Mouse (Mus musculus) hindbrain, postnatal 0 days (tissue): Measurements from ENCODE around the gene Ccdc69. TPM values are rescaled to one million over a fixed set of nuclear protein-coding genes. Genes with fewer than 3 reads are reported as not detected.
A peak's percentile ranks its signal among the peaks of the same experiment; 100 is the strongest.
"Not testable (repeated sequence)": the region's sequence is repeated elsewhere in the genome, so short reads cannot be mapped to it uniquely, and the experiment has no call there.

Experiments
- ATAC-seq: fragments of 200-750 bp; cut with Nextera tagmentation; 2 replicates; pipeline ENCODE4 v1.8.0; 2017; ENCODE audit warnings: mild to moderate bottlenecking, moderate TSS enrichment, moderate library complexity
- DNase-seq: peaks from one replicate; pipeline ENCODE4 v3.0.0-alpha.2; 2015; ENCODE audit warnings: low spot score
- H3K27ac ChIP-seq: fragments of 300-500 bp; sonication (generic); 2 replicates; pipeline ENCODE4 v1.5.1; 2014; ENCODE audit warnings: mild to moderate bottlenecking
- H3K27me3 ChIP-seq: fragments of 300-500 bp; sonication (generic); 2 replicates; pipeline ENCODE4 v1.6.1; 2014; ENCODE audit warnings: low read length, mixed read lengths; ENCODE audit not compliant: insufficient read depth
- H3K36me3 ChIP-seq: fragments of 300-500 bp; sonication (generic); 2 replicates; pipeline ENCODE4 v1.6.1; 2014; ENCODE audit warnings: low read length, mixed read lengths; ENCODE audit not compliant: insufficient read depth
- H3K4me1 ChIP-seq: fragments of 300-500 bp; sonication (generic); 2 replicates; pipeline ENCODE4 v1.6.1; 2014; ENCODE audit warnings: antibody characterized with exemption, low read length, mixed read lengths; ENCODE audit not compliant: insufficient read depth
- H3K4me2 ChIP-seq: fragments of 300-500 bp; sonication (generic); 2 replicates; pipeline ENCODE4 v1.6.1; 2014; ENCODE audit warnings: low read depth, mild to moderate bottlenecking, low read length, moderate library complexity, mixed read lengths
- H3K4me3 ChIP-seq: fragments of 300-500 bp; sonication (generic); 2 replicates; pipeline ENCODE4 v1.5.1; 2014; ENCODE audit warnings: low read length
- H3K9ac ChIP-seq: fragments of 300-500 bp; sonication (generic); replicated peaks from 2 replicates; pipeline ENCODE4 v1.6.1; 2014; ENCODE audit warnings: mild to moderate bottlenecking, low read length, moderate library complexity, mixed read lengths
- H3K9me3 ChIP-seq: fragments of 300-500 bp; sonication (generic); 2 replicates; pipeline ENCODE4 v1.6.1; 2016; ENCODE audit warnings: low read length, mixed read lengths
- CTCF ChIP-seq: IDR thresholded peaks from 2 replicates; pipeline ENCODE4 v1.5.1; 2016; ENCODE audit warnings: antibody characterized with exemption, control low read depth, low read depth
- WGBS: fragments of 180-500 bp; shearing (Covaris S2); extraction: QIAGEN DNeasy Blood & Tissue Kit; methylation state at CpG from one replicate; pipeline ENCODE4 v1.1.7; 2014; 5-methylcytosine and 5-hydroxymethylcytosine counted together
- polyA plus RNA-seq: library from polyadenylated mRNA; unstranded; fragments of >200 nt; fragmentation: Nextera tagmentation; extraction: Ambion mirVana; gene quantifications from 2 replicates; pipeline ENCODE4 v1.2.1, GENCODE M21; 2015
- total RNA-seq: library from RNA; depleted of rRNA; stranded (reverse); fragments of >200 nt; gene quantifications from 2 replicates; pipeline ENCODE4 v1.2.3, GENCODE M21; 2014

Gene Ccdc69
- total and polyA plus RNA-seq, 2 experiments from 2014 or later: 0.56 TPM; not detected in 1

DNA sequence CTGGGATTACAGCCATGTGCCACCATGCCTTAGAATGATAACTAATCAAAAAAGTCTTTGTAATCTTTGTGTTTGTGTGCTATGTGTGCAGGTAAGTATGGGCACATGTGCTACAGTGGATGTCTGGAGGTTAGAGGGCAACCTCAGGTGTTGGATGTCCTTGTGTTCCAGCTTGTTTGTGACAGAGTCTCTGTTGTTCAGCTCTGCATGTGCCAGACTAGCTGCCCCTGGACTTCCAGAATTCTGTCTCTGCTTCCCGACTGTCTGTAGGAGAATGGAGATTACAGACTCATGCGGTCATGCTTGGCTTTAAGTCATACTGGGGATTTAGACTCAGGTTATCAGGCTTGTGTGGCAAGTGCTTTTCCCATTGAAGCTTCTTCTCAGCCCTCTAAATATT lies 36.4 kb upstream of the Ccdc69 start:
- ATAC-seq: no peak
- H3K9ac ChIP-seq: no peak overlapping the region

DNA sequence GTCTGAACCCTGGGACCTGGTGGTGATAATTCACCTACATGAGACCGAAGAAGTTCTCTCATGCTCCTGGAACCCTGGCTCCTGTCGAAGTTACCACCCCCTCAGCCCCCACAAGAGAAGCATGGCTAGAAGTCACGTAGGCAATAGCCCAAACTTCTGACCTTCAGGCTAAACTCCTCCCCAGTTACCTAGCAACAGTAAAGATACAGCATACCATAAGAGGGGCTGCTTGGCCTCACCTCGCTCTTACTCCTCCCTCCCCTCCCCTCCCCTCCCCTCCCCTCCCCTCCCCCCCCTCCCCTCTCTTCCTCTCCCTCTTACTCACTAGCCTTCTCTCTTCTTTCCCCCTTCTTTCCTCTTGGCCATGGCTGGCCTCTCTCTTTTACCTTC lies 35.9 kb upstream of the Ccdc69 start:
- not testable (repeated sequence) for ATAC-seq, H3K36me3 ChIP-seq, H3K4me3 ChIP-seq, H3K27me3 ChIP-seq, H3K4me1 ChIP-seq, H3K9me3 ChIP-seq, H3K4me2 ChIP-seq, H3K27ac ChIP-seq, H3K9ac ChIP-seq, DNase-seq
- WGBS: 41% methylated on average over 4 of the region's 4 CpGs

More for the DNA sequence above, 36.4 kb upstream of the Ccdc69 start:
- Histone ChIP-seq H3K9me3 (no peaks in the 10 kb centered on the region), H3K4me2 (no peak overlapping the region), H3K36me3 (0 out of 2 replicates have a peak, but pooled peaks cover 2% of the 10 kb centered on the region), H3K27ac (no peak overlapping the region), H3K4me3 (no peak overlapping the region), H3K27me3 (no peaks in the 10 kb centered on the region), H3K4me1 (no peaks in the 10 kb centered on the region)
- DNase-seq: no peak
- WGBS: 70% methylated on average over 2 of the region's 2 CpGs
- no peak for TF ChIP-seq CTCF

- H3K4me2 ChIP-seq: no peak overlapping the region
- H3K4me3 ChIP-seq: no peak overlapping the region
- no peak for DNase-seq
- no peaks in the 10 kb centered on the region for H3K4me1 ChIP-seq
- no peaks in the 10 kb centered on the region for H3K9me3 ChIP-seq
- H3K27me3 ChIP-seq: no peaks in the 10 kb centered on the region
- no peak for TF ChIP-seq CTCF
- peaks cover 6% of the 10 kb centered on the region; the same call in 1 of the 2 replicates for H3K36me3 ChIP-seq
- H3K9ac ChIP-seq: no peak overlapping the region
- 66% methylated on average over 7 of the region's 7 CpGs for WGBS
- no peak for ATAC-seq
- H3K27ac ChIP-seq: no peak overlapping the region
Observed at GRCm38 (mm10) chr11:55113209-55113860, 35.4 kb upstream of the Ccdc69 start.

GRCm38 (mm10) chr11:55110566-55111169 lies 32.7 kb upstream of the Ccdc69 start:
- Histone ChIP-seq H3K4me3 (no peak overlapping the region), H3K27ac (no peak overlapping the region), H3K27me3 (no peaks in the 10 kb centered on the region), H3K36me3 (peaks cover 6% of the 10 kb centered on the region; the same call in 1 of the 2 replicates), H3K9me3 (no peaks in the 10 kb centered on the region), H3K4me2 (no peak overlapping the region), H3K9ac (no peak overlapping the region), H3K4me1 (no peaks in the 10 kb centered on the region)
- ATAC-seq (no peak; the same call in 1 of the 2 replicates), DNase-seq (peak; percentile 3)
- 69% methylated on average over 7 of the region's 7 CpGs for WGBS
- no peak for TF ChIP-seq CTCF

DNA sequence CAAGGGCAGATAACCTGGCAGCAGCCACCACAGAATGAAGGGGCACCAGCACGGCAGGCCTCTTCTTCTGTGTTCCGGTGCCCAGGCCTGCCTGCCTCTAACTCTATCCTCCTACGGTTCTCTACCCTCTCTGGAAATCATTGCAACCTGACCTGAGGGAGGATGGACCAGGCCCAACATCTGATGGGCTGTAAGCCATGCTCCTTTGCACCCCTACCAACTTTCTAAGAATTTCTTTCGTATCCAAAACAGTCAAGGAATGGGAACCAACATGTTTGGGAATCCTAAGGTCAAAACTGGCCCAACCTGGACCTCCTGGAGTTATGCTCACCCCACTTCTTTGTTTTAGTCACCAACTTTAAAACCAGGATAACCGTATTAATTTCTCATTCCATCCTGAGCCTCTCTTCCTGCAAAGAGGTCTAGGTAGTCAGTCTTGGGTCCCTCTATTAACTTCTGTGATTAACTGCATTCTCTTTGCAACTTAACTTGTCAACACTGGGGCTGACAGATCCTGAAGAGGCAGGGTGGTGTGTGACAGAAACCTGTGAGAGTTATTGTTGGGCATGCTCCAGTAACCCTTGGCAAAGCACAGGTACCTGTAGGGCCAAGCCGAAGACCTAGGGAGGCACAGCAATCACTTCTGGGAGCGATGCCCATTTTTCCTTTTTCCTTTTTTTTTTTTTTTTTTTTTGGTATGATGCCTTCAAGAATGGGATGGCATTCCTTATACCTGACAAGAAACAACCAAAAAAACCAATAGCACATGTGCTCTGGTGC lies 31.8 kb upstream of the Ccdc69 start:
- Histone ChIP-seq H3K4me1 (no peaks in the 10 kb centered on the region), H3K4me2 (no peak overlapping the region), H3K9ac (no peak overlapping the region), H3K36me3 (peaks cover 6% of the 10 kb centered on the region; the same call in 1 of the 2 replicates), H3K4me3 (no peak overlapping the region), H3K27me3 (no peaks in the 10 kb centered on the region), H3K9me3 (no peaks in the 10 kb centered on the region), H3K27ac (no peak overlapping the region)
- ATAC-seq: no peak
- WGBS: 92% methylated on average over 7 of the region's 7 CpGs
- DNase-seq: no peak
- TF ChIP-seq CTCF: no peak

DNA sequence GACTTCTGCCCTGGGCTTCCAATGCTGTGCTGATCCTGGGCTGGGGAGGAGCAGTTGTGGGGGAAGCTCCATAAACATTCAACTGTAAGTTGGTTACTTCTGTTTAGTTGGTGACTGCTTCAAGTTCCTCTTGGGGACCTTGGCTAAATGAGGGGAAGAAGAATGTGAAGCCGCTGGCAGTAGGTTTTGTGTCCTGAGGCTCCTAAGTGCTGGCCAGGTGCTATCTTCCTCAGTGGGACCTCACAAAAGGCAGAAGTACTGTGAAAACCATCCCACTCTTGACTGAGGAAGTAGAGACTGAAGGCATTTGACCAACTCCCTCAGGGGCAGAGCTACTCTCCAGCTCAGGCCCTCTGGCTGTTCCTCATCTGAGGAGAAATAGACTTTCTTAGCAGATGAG lies 28.7 kb upstream of the Ccdc69 start:
- Histone ChIP-seq H3K36me3 (peaks cover 6% of the 10 kb centered on the region; the same call in 1 of the 2 replicates), H3K4me2 (no peak overlapping the region), H3K27me3 (no peaks in the 10 kb centered on the region), H3K27ac (no peak overlapping the region), H3K4me3 (no peak overlapping the region), H3K4me1 (no peaks in the 10 kb centered on the region), H3K9ac (no peak overlapping the region), H3K9me3 (no peaks in the 10 kb centered on the region)
- TF ChIP-seq CTCF: no peak
- ATAC-seq (no peak), DNase-seq (no peak)
- 100% methylated on average over 1 of the region's 1 CpGs for WGBS
